Comparison of ENCODE assay signal across 15 mouse cellular contexts in the genomic region with DNA sequence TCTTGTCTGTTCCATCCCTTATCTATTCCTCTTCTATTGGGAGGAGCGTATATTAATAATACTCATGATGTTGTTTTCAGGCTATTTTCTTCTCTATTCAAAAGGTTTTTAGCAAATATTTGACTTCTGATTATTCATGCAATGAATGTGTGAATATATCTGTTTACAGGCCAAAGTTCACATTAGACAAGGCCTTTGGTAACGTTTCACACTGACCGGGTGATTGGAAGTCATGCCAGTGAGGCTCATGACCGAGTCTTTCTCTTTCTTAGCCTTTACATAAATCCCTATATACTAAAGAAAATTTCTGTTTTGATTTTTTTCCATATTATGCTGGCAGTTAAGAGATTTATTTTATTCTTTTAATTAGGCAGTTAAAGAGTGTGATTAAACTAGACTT.
"Had no signal": no experiment of that assay in that cellular context is flagged by ENCODE, and none has a peak within 500 bp of the region (broad histone marks: within the 10 kb centered on the region; RNA-seq: fewer than 3 reads in every experiment).

No protein-coding gene starts in this region.

- DNase-seq: retina, postnatal 1 day; right cerebral cortex, adult 18-20 months; right cerebral cortex, postnatal 14 days; right cerebral cortex, postnatal 25 days; right cerebral cortex, postnatal 4 days; spleen, adult 18-20 months; thymus, adult 18-20 months; thymus, adult 2 months; thymus, postnatal 14 days; thymus, postnatal 25 days; thymus, postnatal 36 days; thymus, postnatal 4 days had no signal

- H3K9me3 ChIP-seq: neural tube, embryonic 13.5 days; neural tube, embryonic 15.5 days; stomach, embryonic 15.5 days had no signal

- H3K27ac ChIP-seq: neural tube, embryonic 13.5 days; neural tube, embryonic 15.5 days; stomach, embryonic 15.5 days had no signal

- H3K36me3 ChIP-seq: neural tube, embryonic 13.5 days; neural tube, embryonic 15.5 days; stomach, embryonic 15.5 days had no signal

- H3K27me3 ChIP-seq: neural tube, embryonic 13.5 days; neural tube, embryonic 15.5 days; stomach, embryonic 15.5 days had no signal

- H3K4me3 ChIP-seq: neural tube, embryonic 13.5 days; neural tube, embryonic 15.5 days; stomach, embryonic 15.5 days had no signal

- H3K4me1 ChIP-seq: neural tube, embryonic 13.5 days; neural tube, embryonic 15.5 days; stomach, embryonic 15.5 days had no signal

- H3K9ac ChIP-seq: neural tube, embryonic 13.5 days; neural tube, embryonic 15.5 days; stomach, embryonic 15.5 days had no signal

- H3K4me2 ChIP-seq: neural tube, embryonic 13.5 days; neural tube, embryonic 15.5 days; stomach, embryonic 15.5 days had no signal
